ENCODE assay signal across 21 mouse cellular contexts in the genomic region with DNA sequence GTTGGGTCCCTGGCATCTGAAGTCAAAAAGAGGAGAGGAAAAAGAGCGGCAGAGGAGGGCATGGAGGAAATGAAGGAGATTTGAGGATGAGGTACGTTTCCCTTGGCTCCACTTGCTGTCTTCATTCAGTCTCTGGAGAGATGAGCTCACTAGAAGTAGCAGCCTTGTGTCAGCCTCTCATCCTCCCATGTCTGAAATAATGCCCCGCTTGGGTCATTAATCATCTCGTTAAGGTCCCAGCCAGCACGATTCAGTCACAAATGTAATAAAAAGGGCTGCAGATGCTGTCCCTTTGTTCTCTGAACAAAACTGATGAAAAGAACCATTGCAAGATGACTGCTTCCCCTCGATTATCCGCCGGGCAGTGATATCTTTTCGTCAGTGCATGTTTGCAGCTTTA.
DNase-seq lines count a peak whose midpoint lies in the region; ATAC-seq and TF ChIP-seq lines count a peak whose summit lies in the region.
"Had no signal": no experiment of that assay in that cellular context is flagged by ENCODE, and none has a peak within 500 bp of the region (broad histone marks: within the 10 kb centered on the region; RNA-seq: fewer than 3 reads in every experiment).

No protein-coding gene starts in this region.

- 31% methylated on average over 9 of the region's 9 CpGs for whole genome bisulfite sequencing in intestine, embryonic 14.5 days
- WGBS in intestine, embryonic 15.5 days, result 35% methylated on average over 9 of the region's 9 CpGs
- 27% methylated on average over 9 of the region's 9 CpGs for WGBS in hindbrain, embryonic 11.5 days

- no peak overlapping the region for H3K9ac ChIP-seq in intestine, embryonic 14.5 days (ENCODE audit: low read length)
- no peak overlapping the region for H3K9ac ChIP-seq in intestine, embryonic 15.5 days
- H3K9ac ChIP-seq in hindbrain, embryonic 11.5 days (ENCODE audit: low read depth, low read length), result no peak overlapping the region
- H3K9ac ChIP-seq: limb, embryonic 15.5 days; liver, embryonic 15.5 days had no signal

- 0 out of 2 replicates have a peak, but pooled peaks cover 4% of the 10 kb centered on the region for H3K27me3 ChIP-seq in intestine, embryonic 14.5 days (replicated peaks; ENCODE audit: control insufficient read depth, insufficient read depth, low read length)
- no peaks in the 10 kb centered on the region for H3K27me3 ChIP-seq in intestine, embryonic 15.5 days (replicated peaks)
- H3K27me3 ChIP-seq in hindbrain, embryonic 11.5 days (ENCODE audit: control insufficient read depth, insufficient read depth, low read length), result 0 out of 2 replicates have a peak, but pooled peaks cover 2% of the 10 kb centered on the region

- no peak for TF ChIP-seq CTCF in brain, embryonic 14.5 days (IDR thresholded peaks at IDR 0.05; ENCODE audit: borderline replicate concordance, extremely low read depth, insufficient read depth, insufficient read length)

- H3K36me3 ChIP-seq in intestine, embryonic 14.5 days (ENCODE audit: control insufficient read depth, insufficient read depth, low read length), result no peaks in the 10 kb centered on the region
- H3K36me3 ChIP-seq in intestine, embryonic 15.5 days, result no peaks in the 10 kb centered on the region
- H3K36me3 ChIP-seq in hindbrain, embryonic 11.5 days (ENCODE audit: control insufficient read depth, insufficient read depth, low read length), result no peaks in the 10 kb centered on the region
- H3K36me3 ChIP-seq: forebrain, embryonic 10.5 days; limb, embryonic 15.5 days; liver, embryonic 15.5 days had no signal

- H3K27ac ChIP-seq in intestine, embryonic 14.5 days (ENCODE audit: low read depth), result no peak overlapping the region
- no peak overlapping the region for H3K27ac ChIP-seq in intestine, embryonic 15.5 days
- peak overlapping the region; percentile 79; the same call in 1 of the 2 replicates for H3K27ac ChIP-seq in hindbrain, embryonic 11.5 days (ENCODE audit: low read depth, low read length)
- H3K27ac ChIP-seq: forebrain, embryonic 10.5 days; layer of hippocampus, adult 2 months; limb, embryonic 15.5 days; liver, embryonic 15.5 days had no signal

- H3K4me3 ChIP-seq in intestine, embryonic 14.5 days (ENCODE audit: low read depth, low read length), result no peak overlapping the region
- no peak overlapping the region for H3K4me3 ChIP-seq in intestine, embryonic 15.5 days (replicated peaks)
- no peak overlapping the region for H3K4me3 ChIP-seq in hindbrain, embryonic 11.5 days (ENCODE audit: low read depth, low read length)
- H3K4me3 ChIP-seq: forebrain, embryonic 10.5 days; layer of hippocampus, adult 2 months; limb, embryonic 15.5 days; liver, embryonic 15.5 days had no signal

- H3K4me1 ChIP-seq in intestine, embryonic 14.5 days (replicated peaks; ENCODE audit: control insufficient read depth, insufficient read depth, low read length), result peaks cover 12% of the 10 kb centered on the region
- H3K4me1 ChIP-seq in intestine, embryonic 15.5 days (replicated peaks), result no peaks in the 10 kb centered on the region
- H3K4me1 ChIP-seq in hindbrain, embryonic 11.5 days (replicated peaks; ENCODE audit: control insufficient read depth, insufficient read depth, low read length), result 0 out of 2 replicates have a peak, but pooled peaks cover 2% of the 10 kb centered on the region
- H3K4me1 ChIP-seq: liver, embryonic 15.5 days had no signal

- no peak for TF ChIP-seq POLR2A in brain, embryonic 14.5 days (IDR thresholded peaks at IDR 0.05; ENCODE audit: borderline replicate concordance, extremely low read depth, insufficient read depth, insufficient read length, poor library complexity, severe bottlenecking)

- H3K4me2 ChIP-seq in intestine, embryonic 14.5 days (ENCODE audit: low read length), result no peak overlapping the region
- no peak overlapping the region for H3K4me2 ChIP-seq in intestine, embryonic 15.5 days (replicated peaks)
- no peak overlapping the region; the same call in 1 of the 2 replicates for H3K4me2 ChIP-seq in hindbrain, embryonic 11.5 days (replicated peaks; ENCODE audit: low read depth, low read length)
- H3K4me2 ChIP-seq: limb, embryonic 15.5 days; liver, embryonic 15.5 days had no signal

- no peak for DNase-seq in intestine, embryonic 14.5 days (ENCODE audit: low spot score)
- peak; percentile 49 for DNase-seq in brain, embryonic 14.5 days (ENCODE audit: low read depth)
- DNase-seq in hindbrain, embryonic 11.5 days (ENCODE audit: low spot score), result peak; percentile 40
- peak; percentile 70 for DNase-seq in mesoderm, embryonic 11.5 days (ENCODE audit: low read depth, low spot score)
- no peak for DNase-seq in kidney, postnatal 25 days
- no peak for DNase-seq in thymus, postnatal 25 days
- DNase-seq in adrenal gland, adult 8-10 months, result no peak
- DNase-seq: adrenal gland, adult 2 months; B cell, adult 2 months; gastrocnemius, postnatal 36 days; kidney, adult 2 months; kidney, postnatal 10 days; layer of hippocampus, postnatal 36 days; right cerebral cortex, adult 18-20 months; spleen, adult 18-20 months; thymus, postnatal 4 days had no signal

- H3K9me3 ChIP-seq in intestine, embryonic 14.5 days (ENCODE audit: control insufficient read depth, low read length), result no peaks in the 10 kb centered on the region
- no peaks in the 10 kb centered on the region for H3K9me3 ChIP-seq in intestine, embryonic 15.5 days
- no peaks in the 10 kb centered on the region for H3K9me3 ChIP-seq in hindbrain, embryonic 11.5 days (ENCODE audit: control insufficient read depth, low read length)
- H3K9me3 ChIP-seq: forebrain, embryonic 10.5 days; limb, embryonic 15.5 days; liver, embryonic 15.5 days had no signal

- 0 out of 2 replicates have a peak, but pooled peaks have one; percentile 30 for ATAC-seq in intestine, embryonic 14.5 days (replicated peaks; ENCODE audit: low FRiP score, low TSS enrichment, low read depth)
- no peak for ATAC-seq in intestine, embryonic 15.5 days
- ATAC-seq in hindbrain, embryonic 11.5 days (ENCODE audit: low FRiP score), result no peak

Comparison
In these comparisons a context has a peak if more than half of its experiments do, and no peak if none do; other contexts are left out.
1. DNase-seq: peak in brain, embryonic 14.5 days (single experiment), hindbrain, embryonic 11.5 days (single experiment) and mesoderm, embryonic 11.5 days (single experiment); none in intestine, embryonic 14.5 days (single experiment), kidney, postnatal 25 days (0 of 2), thymus, postnatal 25 days (single experiment) and adrenal gland, adult 8-10 months (single experiment).